Mouse (Mus musculus) kidney, postnatal 25 days (tissue): Measurements from ENCODE around the gene Paqr3.

ENCODE experiments used
- DNase-seq, 2 experiments: peaks; one replicate each; pipeline ENCODE4 v3.0.0; 2021; ENCODE audit warnings: mixed read lengths in 2 of 2

The Paqr3 gene

DNA sequence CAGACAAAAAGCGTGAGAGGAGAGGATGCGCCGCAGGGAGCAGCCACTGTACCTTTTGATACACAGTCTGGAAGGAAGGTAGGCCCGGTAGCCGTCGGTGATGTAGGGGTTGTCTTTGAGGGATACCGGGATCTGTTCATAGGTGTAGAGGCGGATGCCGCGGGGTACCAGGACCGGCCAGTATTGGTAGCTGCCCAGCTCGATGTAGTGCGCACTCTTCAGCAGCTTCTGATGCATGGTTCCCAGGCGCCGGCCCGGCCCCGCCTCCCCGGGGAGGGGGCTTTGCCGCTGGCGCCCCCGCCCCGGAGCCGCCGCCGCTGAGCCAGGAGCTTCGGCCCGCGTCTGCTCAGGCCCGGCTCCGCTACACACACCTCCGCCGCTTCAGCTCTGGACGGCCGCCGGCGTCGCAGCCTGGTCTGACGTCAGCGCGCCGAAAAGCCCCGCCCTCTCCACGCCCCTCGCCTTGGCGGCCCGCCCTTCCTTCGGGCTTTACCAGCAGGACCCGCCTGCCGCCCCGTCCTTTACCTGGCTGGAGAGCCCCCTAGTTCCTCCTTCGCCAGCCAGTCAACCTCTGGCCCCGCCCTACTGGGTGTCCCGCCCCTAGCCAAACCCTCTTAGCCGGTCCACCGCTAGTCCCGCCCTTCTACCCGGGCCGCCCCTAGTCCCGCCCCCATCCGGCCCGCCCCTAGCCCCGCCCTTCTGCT lies at the start of gene Paqr3:
Paqr3 (minus strand) TSS at position 390 of the 704 bp plus-strand sequence.
- DNase-seq: peak; percentile 97 to 99

GRCm38 (mm10) chr5:97154688-97155087 lies 43.3 kb upstream of the Paqr3 start:
- no peak for DNase-seq

GRCm38 (mm10) chr5:97135331-97135730 lies 23.9 kb upstream of the Paqr3 start:
- DNase-seq: no peak

DNA sequence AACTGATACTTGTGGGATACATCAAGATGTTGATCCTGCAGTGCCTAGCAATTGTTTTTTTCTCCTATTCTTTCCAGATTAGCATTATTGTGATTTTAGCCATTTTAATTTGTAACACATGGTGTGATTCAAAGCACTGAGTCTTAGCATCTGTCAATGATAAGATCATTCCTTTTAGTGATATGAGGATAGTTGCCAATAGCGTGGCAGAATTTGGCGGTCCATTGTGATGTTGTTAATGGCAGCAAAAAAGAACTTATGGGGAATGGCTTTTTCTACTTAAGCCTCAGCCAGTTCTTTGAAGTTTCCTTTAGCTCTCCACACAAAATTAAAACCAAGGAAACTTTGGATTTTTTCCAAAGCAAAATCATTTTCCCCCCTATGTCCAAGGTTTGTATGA lies 18.2 kb upstream of the Paqr3 start:
- no peak for DNase-seq

DNA sequence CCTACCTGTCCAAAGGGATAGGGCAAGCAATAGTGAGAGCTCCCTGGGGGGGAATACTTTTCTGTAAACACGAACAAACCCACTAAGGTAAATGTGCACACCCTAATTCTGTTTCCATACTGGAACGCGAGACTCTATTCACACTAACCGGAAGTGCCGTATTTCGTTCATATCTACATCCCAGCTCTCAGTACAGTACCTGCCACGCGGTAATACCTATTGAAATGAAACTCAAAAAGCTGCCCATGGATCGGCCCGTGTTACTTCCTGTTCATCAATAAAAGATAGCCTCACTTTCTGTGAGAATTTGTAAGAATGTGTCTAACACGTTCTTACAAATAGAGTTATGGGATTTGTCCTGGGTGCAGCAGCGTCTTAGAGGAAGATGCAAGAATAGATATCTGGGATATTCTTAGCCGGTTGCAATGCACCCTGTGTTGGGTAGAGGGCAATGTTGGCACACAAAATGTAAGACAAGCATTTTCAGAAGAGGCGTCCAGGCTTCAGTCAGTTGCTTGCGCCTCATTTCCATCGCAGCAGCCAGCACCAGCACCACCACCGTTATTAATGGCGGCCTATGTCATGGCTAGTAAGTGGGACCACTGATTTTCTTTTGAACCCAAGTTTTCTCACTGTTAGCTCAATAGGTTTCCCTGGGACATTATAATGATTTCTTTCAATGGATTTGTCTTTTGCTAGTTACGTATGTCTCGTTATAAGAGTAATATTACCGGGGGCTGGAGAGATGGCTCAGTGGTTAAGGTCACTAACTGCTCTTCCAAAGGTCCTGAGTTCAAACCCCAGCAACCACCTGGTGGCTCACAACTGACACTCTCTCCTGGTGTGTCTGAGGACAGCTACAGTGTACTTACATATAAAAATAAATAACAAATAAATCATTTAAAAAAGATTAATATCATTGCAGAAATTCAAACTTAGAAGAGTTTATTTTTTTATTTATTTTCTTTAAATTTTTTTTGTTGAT lies 17.1 kb upstream of the Paqr3 start:
- peak in 1 of 2 experiments; percentile 59 for DNase-seq

DNA sequence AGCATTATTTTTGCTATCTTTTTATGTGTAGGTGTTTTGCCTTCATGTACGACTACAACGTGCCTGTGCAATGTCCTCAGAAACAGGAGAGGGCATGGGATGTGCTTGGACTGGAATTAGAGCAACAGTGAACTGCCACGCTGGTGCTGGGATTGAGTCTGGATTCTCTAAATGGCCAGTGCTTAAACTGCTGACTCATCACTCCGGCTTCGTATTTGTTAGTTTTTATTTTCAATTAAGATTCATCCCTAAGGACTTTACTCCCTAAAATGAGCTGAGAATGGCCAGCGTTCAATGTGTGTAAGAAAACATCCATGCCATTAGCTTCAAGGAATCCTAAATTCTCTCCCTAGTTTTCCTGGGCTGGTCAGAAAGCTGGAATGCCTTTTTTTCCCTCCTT lies 15.9 kb upstream of the Paqr3 start:
- DNase-seq: no peak

- peak in 1 of 2 experiments; percentile 36 for DNase-seq
Observed at GRCm38 (mm10) chr5:97126005-97126404, 14.6 kb upstream of the Paqr3 start.

GRCm38 (mm10) chr5:97125459-97125970 lies 14.1 kb upstream of the Paqr3 start:
- DNase-seq: no peak

GRCm38 (mm10) chr5:97124977-97125376 lies 13.6 kb upstream of the Paqr3 start:
- no peak for DNase-seq

- no peak for DNase-seq
Observed at GRCm38 (mm10) chr5:97110697-97111096, 699 bp downstream of the Paqr3 start.

DNA sequence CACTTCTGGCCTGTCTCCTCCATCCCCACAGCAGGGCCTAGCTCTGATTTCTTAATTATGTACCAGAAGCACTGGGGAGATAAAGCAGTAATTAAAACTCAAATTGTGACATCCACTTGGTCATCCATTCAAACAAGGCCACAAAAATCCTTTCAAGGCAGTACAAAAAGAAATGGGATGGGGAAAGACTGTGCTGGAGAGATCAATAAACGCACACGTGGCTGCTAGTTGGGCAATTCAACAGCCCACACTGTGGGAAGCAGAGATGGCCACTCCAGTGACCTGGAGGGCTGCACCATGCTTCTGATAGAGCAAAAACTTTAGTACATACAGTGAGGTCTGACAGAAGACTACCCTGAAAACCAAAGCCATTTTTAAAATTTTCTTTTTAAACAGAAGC lies 1.3 kb downstream of the Paqr3 start:
- DNase-seq: no peak

- DNase-seq: no peak
Observed at GRCm38 (mm10) chr5:97108333-97108732, 3.1 kb downstream of the Paqr3 start.

DNA sequence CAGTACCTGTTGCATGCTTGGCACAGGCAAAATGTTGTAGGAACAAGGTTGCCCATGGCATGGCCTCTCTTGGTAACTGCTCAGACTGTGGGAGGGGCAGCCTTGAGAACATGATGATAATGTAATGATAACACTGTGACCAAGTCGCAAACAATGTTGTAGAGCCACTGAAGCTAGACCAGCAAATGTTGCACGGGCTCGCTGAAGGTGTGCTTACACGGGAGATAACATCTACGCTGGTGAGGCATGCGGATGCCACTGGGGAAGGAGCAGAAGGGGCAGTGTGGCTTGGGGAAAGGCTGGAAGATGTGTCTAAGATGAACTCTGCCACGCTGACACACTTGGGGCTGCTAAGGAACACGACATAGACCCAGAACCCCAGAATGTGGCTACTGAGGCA lies 11.4 kb downstream of the Paqr3 start:
- no peak for DNase-seq

DNA sequence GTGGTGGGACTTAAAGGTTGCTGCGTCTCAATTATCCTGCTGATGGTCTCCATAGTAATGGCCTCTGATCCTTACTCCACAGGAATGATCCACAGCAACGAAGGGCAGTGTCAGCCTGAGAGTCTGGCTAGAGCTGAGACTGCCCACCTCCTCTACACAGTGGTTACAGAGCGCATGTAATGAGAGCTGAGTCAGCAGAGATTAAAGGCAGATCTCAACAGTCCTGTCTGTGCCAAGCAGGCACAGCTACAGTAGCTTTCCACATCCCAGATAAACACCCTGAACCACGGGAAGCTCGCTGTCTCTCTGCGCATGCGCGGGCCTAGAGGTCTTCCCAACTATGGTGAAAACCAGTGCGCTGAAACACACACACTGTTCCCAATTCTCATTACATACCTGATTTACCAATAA lies 13.8 kb downstream of the Paqr3 start:
- DNase-seq: no peak

DNA sequence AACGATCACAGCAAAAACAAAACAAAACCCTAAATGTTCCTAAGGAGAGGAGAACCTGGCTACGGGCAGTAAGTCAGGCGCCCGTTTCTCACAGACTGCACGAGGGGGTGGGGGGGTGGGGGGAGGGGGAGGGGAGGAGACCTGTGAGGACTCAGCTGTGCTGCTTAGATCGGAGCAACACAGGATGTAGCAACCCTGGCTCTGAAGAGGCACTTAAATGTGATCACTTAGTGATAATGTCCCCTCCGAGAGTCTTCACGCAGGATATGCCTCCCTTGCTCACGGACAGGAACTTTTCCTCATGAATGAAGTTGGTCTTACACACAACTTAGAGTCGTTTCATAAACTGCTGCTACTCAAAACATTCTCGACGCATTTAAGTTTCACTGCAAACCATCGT lies 16.1 kb downstream of the Paqr3 start:
- DNase-seq: no peak

DNA sequence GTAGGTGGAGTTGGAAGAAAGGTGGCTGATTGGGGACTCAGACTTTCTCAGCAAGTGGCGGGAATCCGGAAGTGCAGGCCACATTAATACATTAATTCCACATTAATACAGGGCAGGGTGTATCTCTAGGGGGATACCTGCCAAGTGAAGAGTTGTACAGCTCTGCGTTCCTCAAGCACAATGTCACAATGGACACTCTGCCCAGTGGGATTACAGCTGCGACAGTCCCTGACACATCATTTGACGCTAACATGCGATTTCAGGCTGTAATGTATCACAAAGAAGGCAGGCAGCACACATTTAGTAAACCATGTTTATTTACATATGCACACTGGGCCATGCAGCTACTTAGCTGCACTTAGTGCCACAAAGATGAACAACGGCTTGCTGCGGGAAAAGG lies 18.4 kb downstream of the Paqr3 start:
- DNase-seq: no peak

DNA sequence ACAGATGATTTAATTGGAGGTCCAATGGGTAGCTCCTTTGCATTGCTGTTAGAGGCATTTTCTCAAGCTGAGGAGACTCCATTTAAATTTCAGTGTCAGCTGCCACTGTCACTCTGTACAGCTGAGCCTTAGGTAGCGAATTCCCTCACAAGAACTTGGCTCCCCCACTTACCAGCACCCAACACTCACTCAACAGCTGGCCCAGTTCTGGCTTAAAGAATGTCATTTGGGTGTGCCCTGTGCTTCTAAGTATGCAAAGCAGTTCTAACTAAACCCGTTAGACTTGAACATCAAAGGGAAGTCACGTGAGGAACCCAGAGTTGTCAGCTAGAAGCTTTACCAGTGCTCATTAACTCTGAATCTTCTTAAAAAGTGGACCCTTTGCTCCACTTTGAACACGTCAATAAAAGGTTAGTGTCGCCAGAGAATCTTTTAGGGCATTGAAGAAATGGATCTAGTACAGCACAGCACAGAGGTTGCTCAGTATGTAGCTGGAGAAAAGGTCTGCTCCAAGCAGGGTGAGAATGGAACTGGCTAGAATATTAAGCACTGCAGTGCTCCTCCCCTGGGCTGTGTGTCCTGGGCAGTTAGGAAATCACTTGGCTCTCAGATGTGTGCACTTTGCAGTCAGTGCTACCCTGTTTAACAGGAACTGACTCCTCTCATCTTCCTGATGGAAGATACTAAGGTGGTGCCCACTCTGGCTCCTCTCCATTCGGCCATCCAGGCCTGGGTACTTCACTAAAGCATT lies 21.2 kb downstream of the Paqr3 start:
- peak in 1 of 2 experiments; percentile 19 for DNase-seq

- no peak for DNase-seq
Observed at GRCm38 (mm10) chr5:97089426-97089825, 22.0 kb downstream of the Paqr3 start.

- DNase-seq: no peak
Observed at GRCm38 (mm10) chr5:97088231-97088630, 23.2 kb downstream of the Paqr3 start.

DNA sequence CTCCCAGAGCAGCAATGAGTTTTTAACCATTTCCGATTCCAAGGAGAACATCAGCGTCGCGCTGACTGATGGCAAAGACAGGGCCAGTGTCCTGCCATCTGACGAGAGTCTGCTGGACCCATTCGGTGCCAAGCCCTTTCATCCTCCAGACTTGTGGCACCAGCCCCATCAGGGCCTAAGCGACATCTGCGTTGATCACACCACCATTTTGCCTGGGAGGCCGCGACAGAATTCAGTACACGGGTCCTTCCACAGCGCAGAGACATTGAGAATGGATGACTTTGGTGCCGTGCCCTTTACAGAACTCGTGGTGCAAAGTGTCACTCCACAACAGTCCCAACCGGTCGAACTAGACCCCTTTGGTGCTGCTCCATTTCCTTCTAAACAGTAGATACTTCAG lies 23.6 kb downstream of the Paqr3 start:
- no peak for DNase-seq

GRCm38 (mm10) chr5:97087030-97087630 lies 24.3 kb downstream of the Paqr3 start:
- DNase-seq: peak; percentile 21 to 46

DNA sequence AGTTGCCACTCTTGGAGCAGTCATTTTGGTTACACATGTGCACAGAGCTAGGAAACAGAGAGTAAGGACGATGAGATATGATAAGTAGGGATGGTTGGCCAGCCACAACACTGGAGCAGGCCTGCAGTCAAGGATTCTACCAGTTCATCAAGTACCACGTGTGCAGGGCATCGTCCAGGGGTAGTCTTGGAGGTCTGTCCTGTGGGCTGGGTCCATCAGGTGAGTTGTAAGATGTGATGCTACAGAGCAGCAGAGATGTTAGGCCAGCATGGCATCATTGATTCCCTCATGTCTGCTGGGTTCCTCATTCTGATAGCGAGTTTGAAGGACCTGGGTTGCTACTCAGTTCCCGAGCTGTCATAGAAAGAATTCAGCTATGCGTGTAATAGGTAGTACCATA lies 26.3 kb downstream of the Paqr3 start:
- no peak for DNase-seq
